Mouse (Mus musculus) lung, embryonic 15.5 days (tissue): ENCODE measurements around the gene Tmprss9. TPM values are rescaled to one million over a fixed set of nuclear protein-coding genes. Genes with fewer than 3 reads are reported as not detected.
A peak's percentile ranks its signal among the peaks of the same experiment; 100 is the strongest.
"Not testable (repeated sequence)": the region's sequence is repeated elsewhere in the genome, so short reads cannot be mapped to it uniquely, and the experiment has no call there.

Source experiments
- ATAC-seq: fragments of 200-750 bp; cut with Nextera tagmentation; 2 replicates; pipeline ENCODE4 v1.8.0; 2017; ENCODE audit warnings: moderate number of reproducible peaks, borderline replicate concordance; ENCODE audit not compliant: low FRiP score, low TSS enrichment; ENCODE audit errors: extremely low read depth
- H3K27ac ChIP-seq: fragments of 300-500 bp; sonication (generic); 2 replicates; pipeline ENCODE4 v1.5.1; 2015; ENCODE audit warnings: moderate library complexity, mild to moderate bottlenecking, inconsistent platforms
- H3K27me3 ChIP-seq: fragments of 300-500 bp; sonication (generic); 2 replicates; pipeline ENCODE4 v1.6.1; 2015; ENCODE audit warnings: inconsistent platforms
- H3K36me3 ChIP-seq: fragments of 300-500 bp; sonication (generic); 2 replicates; pipeline ENCODE4 v1.6.1; 2015; ENCODE audit warnings: inconsistent platforms
- H3K4me1 ChIP-seq: fragments of 300-500 bp; sonication (generic); 2 replicates; pipeline ENCODE4 v1.6.1; 2015; ENCODE audit warnings: inconsistent platforms
- H3K4me2 ChIP-seq: fragments of 300-500 bp; sonication (generic); 2 replicates; pipeline ENCODE4 v1.6.1; 2015; ENCODE audit warnings: inconsistent platforms, mild to moderate bottlenecking, moderate library complexity
- H3K4me3 ChIP-seq: fragments of 300-500 bp; sonication (generic); 2 replicates; pipeline ENCODE4 v1.5.1; 2015; ENCODE audit warnings: mild to moderate bottlenecking, inconsistent platforms
- H3K9ac ChIP-seq: fragments of 300-500 bp; sonication (generic); 2 replicates; pipeline ENCODE4 v1.6.1; 2015; ENCODE audit warnings: inconsistent platforms
- H3K9me3 ChIP-seq: fragments of 300-500 bp; sonication (generic); 2 replicates; pipeline ENCODE4 v1.6.1; 2016; ENCODE audit warnings: inconsistent platforms
- WGBS: fragments of 180-500 bp; shearing (Covaris S2); methylation state at CpG from one replicate; pipeline ENCODE4 v1.1.7; 2015; 5-methylcytosine and 5-hydroxymethylcytosine counted together
- polyA plus RNA-seq: library from polyadenylated mRNA; unstranded; fragments of >200 nt; fragmentation: Nextera tagmentation; extraction: Ambion mirVana; gene quantifications from 2 replicates; pipeline ENCODE4 v1.2.1, GENCODE M21; 2015

Tmprss9 gene
- not detected in 2 replicates for polyA plus RNA-seq

DNA sequence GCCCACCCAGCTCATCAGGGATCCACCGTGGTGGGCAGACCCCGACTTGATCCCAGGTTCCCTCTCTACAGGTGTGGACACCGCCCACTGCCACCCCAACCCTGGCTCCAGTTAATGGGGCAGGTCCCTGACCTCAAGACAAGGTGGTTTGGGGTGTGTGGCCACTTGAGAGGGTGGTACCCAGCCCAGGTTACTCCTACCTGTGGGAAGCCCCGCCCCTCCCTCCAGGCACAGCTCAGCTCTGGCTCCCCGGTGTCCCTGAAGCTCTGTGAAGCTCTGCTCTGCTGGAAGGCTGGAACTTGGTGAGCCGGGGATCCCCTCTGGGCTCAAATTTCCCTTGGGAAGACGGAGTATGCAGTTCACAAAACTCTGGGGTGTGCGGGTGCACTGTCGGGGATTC lies at the start of gene Tmprss9:
Gene Tmprss9, plus strand, starts transcription at position 268 of the 400 bp plus-strand sequence.
- Histone ChIP-seq H3K9me3 (no peaks in the 10 kb centered on the region), H3K36me3 (no peaks in the 10 kb centered on the region; the same call in 1 of the 2 replicates), H3K4me2 (no peak within 1 kb of the TSS), H3K9ac (no peak within 1 kb of the TSS), H3K4me1 (no peaks in the 10 kb centered on the region), H3K27ac (no peak within 1 kb of the TSS), H3K4me3 (no peak within 1 kb of the TSS), H3K27me3 (peaks cover 10% of the 10 kb centered on the region; the same call in 1 of the 2 replicates)
- WGBS = 21% methylated on average over 9 of the region's 9 CpGs
- ATAC-seq = no peak

DNA sequence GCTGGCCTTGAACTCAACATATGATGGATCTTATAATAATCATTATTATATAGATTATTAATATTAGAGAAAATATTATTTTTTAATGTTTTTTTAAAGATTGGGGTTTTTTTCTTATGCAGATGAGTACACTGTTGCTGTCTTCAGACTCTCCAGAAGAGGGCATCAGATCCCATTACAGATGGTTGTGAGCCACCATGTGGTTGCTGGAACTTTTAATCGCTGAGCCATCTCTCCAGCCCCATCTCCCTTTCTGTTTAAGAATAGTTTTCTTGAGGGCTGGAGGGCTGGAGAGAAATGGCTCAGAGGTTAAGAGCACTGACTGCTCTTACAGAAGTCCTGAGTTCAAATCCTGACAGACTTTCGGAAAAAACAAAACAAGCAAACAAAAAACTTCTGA lies 49.7 kb upstream of the Tmprss9 start:
- Histone ChIP-seq H3K36me3 (no peaks in the 10 kb centered on the region), H3K27ac (no peak overlapping the region), H3K9me3 (no peaks in the 10 kb centered on the region), H3K4me1 (0 out of 2 replicates have a peak, but pooled peaks cover 2% of the 10 kb centered on the region), H3K9ac (no peak overlapping the region), H3K4me2 (no peak overlapping the region), H3K4me3 (no peak overlapping the region), H3K27me3 (no peaks in the 10 kb centered on the region)
- ATAC-seq = no peak
- WGBS = 37% methylated on average over 2 of the region's 2 CpGs

- ATAC-seq = no peak
- H3K27ac ChIP-seq = no peak overlapping the region
- 0 out of 2 replicates have a peak, but pooled peaks cover 2% of the 10 kb centered on the region for H3K4me1 ChIP-seq
- no peaks in the 10 kb centered on the region for H3K9me3 ChIP-seq
- no peak overlapping the region for H3K4me3 ChIP-seq
- H3K27me3 ChIP-seq = no peaks in the 10 kb centered on the region
- 84% methylated on average over 5 of the region's 5 CpGs for WGBS
- no peak overlapping the region for H3K9ac ChIP-seq
- no peak overlapping the region for H3K4me2 ChIP-seq
- no peaks in the 10 kb centered on the region for H3K36me3 ChIP-seq
Measured at GRCm38 (mm10) chr10:80822528-80822927, 49.1 kb upstream of the Tmprss9 start.

GRCm38 (mm10) chr10:80823316-80823715 lies 48.3 kb upstream of the Tmprss9 start:
- H3K4me3 ChIP-seq = no peak overlapping the region
- H3K4me2 ChIP-seq = no peak overlapping the region
- ATAC-seq = no peak
- H3K9ac ChIP-seq = no peak overlapping the region
- no peak overlapping the region for H3K27ac ChIP-seq
- H3K36me3 ChIP-seq = no peaks in the 10 kb centered on the region
- H3K27me3 ChIP-seq = no peaks in the 10 kb centered on the region
- H3K4me1 ChIP-seq = peaks cover 9% of the 10 kb centered on the region
- no peaks in the 10 kb centered on the region for H3K9me3 ChIP-seq
- 81% methylated on average over 1 of the region's 1 CpGs for WGBS

DNA sequence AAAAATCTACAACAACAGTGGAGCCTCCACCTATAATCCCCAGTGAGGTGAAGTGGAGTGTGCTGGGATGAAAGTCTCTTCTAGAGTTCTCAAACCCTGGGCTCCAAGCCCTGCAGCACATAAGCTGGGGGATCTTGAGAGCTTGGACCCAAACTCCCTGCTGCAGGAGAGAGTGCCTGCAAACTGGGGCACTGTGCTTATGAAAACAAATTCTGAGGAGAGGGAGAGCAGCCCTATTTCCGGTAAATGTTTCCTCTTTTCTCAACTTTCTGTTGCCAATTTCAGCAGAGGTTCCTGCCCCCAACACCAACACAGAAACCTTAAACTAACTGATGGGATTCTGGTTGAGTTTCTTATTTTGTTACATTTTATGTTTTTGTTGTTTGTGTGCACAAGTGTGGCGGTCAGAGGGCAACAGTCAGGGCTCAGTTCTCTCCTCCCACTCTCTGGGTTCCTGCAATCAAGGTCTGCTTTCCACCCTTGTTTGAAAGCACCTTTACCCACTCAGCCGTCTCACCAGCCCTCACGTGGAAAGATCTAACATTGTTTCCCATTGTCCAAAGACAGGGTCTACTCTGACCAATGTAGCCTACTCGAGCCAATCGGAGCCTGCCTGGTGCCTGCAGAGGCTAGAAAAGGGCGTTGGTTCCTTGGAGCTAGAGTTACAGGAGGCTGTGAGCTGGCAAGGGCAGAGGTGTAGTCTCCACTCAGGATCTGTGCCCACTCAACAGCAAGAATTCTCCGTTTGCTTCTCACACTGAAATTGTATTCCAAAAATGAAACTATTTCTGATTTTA lies 47.6 kb upstream of the Tmprss9 start:
- H3K27me3 ChIP-seq = no peaks in the 10 kb centered on the region
- H3K36me3 ChIP-seq = peaks cover under 1% of the 10 kb centered on the region
- 58% methylated on average over 8 of the region's 8 CpGs for WGBS
- H3K9ac ChIP-seq = no peak overlapping the region
- H3K4me1 ChIP-seq = peaks cover 13% of the 10 kb centered on the region
- H3K4me3 ChIP-seq = no peak overlapping the region
- H3K27ac ChIP-seq = no peak overlapping the region
- ATAC-seq = no peak
- H3K9me3 ChIP-seq = no peaks in the 10 kb centered on the region
- H3K4me2 ChIP-seq = no peak overlapping the region

DNA sequence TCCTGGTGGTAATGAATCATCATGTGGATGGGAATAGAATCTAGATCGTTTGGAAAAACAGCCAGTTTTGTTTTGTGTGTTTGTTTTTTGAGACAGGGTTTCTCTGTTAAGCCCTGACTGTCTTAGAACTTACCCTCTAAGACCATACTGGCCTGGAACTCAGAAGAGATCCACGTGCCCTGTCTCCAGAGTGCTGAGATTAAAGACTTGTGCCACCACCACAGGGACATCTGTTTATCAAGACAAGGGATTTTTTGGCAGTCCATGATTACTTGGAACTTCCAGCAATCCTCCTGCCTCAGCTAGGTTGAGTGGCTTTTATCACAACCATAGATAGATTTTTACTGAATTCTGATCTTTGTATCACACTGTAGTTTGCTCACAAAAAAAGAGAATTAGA lies 46.8 kb upstream of the Tmprss9 start:
- Histone ChIP-seq H3K36me3 (peaks cover 8% of the 10 kb centered on the region), H3K4me1 (peaks cover 13% of the 10 kb centered on the region), H3K9ac (no peak overlapping the region), H3K9me3 (no peaks in the 10 kb centered on the region), H3K27me3 (no peaks in the 10 kb centered on the region), H3K4me3 (no peak overlapping the region), H3K27ac (no peak overlapping the region), H3K4me2 (no peak overlapping the region)
- WGBS = 59% methylated on average over 2 of the region's 2 CpGs
- no peak for ATAC-seq

DNA sequence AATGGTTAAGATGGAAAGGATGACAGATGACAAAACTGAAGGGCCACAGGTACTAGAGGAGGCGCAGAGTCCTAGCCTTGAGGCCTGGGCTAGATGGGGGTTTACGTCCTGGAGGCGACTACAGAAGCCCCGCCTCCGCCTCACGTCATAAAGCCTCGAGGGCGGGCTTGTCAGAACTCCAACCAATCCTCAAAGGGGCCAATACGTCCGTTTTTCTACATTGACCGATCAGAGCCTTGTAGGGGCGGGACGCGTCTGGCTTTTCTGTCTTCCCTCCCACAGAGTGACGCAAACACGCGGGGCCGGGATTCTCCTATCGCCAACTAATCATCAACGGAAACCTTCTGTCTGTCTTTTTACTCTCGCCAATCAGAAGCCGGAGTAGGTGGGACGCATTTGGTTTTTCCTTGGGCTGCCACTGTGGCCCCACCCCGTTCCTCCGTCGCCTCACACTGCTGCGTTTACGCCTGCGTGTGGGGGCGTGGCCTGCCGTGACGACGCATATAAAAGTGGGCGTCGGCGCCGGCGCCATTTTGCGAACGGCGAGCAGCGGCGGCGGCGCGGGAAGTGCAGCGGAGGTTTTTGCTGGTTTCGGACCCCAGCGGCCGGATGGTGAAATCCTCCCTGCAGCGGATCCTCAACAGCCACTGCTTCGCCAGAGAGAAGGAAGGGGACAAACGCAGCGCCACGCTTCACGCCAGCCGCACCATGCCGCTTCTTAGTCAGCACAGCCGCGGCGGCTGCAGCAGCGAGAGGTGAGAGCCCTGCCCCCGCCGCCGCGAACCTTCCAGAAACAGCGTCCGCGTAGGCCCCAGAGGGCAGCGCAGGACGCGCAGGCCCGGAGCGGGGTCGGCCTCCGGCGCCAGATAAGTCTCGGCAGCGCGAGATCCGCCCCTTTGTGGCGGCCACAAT lies 45.2 kb upstream of the Tmprss9 start, which contains the start of gene Oaz1:
Gene Oaz1, plus strand, starts transcription at position 506 of the 912 bp plus-strand sequence.
- WGBS = under 1% methylated on average over 82 of the region's 82 CpGs
- H3K9me3 ChIP-seq = no peaks in the 10 kb centered on the region
- no peaks in the 10 kb centered on the region for H3K27me3 ChIP-seq
- H3K4me1 ChIP-seq = peaks cover 29% of the 10 kb centered on the region
- H3K4me2 ChIP-seq = peak within 1 kb of the TSS; percentile 80
- peak within 1 kb of the TSS; percentile 77 for H3K4me3 ChIP-seq
- peak within 1 kb of the TSS; percentile 92 for H3K27ac ChIP-seq
- peak within 1 kb of the TSS; percentile 96 for H3K9ac ChIP-seq
- peaks cover 17% of the 10 kb centered on the region for H3K36me3 ChIP-seq
- ATAC-seq = peak; percentile 98

DNA sequence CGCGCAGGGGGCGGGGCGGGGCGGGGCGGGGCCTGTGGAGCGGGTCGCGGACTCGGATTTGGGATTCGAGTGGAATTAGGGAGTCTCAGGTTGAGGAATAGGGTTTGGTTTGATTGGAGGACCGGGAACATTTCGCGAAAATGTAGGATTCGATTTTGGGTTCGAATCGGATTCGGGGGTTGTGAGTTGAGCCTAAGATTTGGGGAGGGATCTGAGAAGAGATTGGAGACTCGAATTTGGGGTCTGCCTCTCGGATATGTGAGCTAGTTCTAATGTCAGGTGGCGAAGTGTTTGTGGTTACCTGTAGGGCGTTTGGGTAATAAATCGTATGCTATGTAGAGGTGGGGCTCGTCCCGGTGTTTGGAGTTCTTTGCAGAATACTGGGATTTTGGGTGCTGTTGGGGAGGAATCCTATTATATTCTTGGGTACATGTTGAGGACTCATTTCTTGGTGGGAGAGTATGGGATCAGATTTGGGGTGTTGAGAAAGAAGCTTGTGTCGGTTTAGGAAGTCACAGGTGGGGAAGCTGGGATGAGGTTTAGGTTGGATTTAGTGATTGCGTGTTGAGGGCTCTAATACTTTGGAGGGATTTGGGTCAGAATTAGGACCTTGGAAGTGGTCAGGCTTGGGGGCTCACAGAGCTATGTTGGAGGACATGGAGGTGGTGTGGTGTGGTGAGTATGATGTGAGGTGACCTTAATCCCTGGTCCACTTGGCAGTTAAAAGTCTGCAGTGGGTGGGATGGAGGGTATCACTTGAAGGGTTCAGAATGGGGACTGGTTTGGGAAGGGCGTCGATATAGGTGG lies 44.4 kb upstream of the Tmprss9 start:
- Histone ChIP-seq H3K36me3 (peaks cover 17% of the 10 kb centered on the region), H3K4me3 (peak overlapping the region; percentile 77), H3K9ac (peak overlapping the region; percentile 96), H3K27ac (peak overlapping the region; percentile 92), H3K4me1 (peaks cover 29% of the 10 kb centered on the region), H3K27me3 (no peaks in the 10 kb centered on the region), H3K9me3 (no peaks in the 10 kb centered on the region), H3K4me2 (peak overlapping the region; percentile 80)
- no peak for ATAC-seq
- 5% methylated on average over 29 of the region's 29 CpGs for WGBS

DNA sequence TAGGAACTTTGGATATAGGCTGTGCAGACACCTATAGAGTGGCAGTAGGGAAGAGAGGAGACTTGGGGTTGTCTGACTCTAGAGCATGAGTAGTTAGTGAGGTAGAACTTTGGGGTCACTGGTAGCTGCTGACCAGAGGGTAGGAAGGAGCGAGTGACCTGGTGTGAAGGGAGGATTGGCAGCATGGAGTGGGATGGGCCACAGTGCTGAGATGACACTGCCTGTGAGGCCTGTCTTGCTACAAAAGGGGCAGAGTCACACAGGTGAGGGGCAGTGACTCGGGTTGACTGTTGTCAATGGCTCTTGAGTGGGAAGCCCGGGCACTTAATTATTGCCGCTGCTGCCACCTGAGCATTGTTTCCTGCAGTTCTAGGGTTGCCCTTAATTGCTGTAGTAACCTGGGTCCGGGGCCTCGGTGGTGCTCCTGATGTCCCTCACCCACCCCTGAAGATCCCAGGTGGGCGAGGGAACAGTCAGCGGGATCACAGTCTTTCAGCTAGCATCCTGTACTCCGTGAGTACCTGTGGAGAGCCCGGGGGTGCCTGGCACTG lies 43.7 kb upstream of the Tmprss9 start:
- Histone ChIP-seq H3K4me2 (peak overlapping the region; percentile 80), H3K27me3 (peaks cover 2% of the 10 kb centered on the region; the same call in 1 of the 2 replicates), H3K36me3 (peaks cover 17% of the 10 kb centered on the region), H3K4me1 (peaks cover 29% of the 10 kb centered on the region), H3K27ac (no peak overlapping the region), H3K9ac (peak overlapping the region; percentile 96), H3K4me3 (peak overlapping the region; percentile 77), H3K9me3 (no peaks in the 10 kb centered on the region)
- ATAC-seq = no peak
- whole genome bisulfite sequencing = 61% methylated on average over 10 of the region's 10 CpGs

DNA sequence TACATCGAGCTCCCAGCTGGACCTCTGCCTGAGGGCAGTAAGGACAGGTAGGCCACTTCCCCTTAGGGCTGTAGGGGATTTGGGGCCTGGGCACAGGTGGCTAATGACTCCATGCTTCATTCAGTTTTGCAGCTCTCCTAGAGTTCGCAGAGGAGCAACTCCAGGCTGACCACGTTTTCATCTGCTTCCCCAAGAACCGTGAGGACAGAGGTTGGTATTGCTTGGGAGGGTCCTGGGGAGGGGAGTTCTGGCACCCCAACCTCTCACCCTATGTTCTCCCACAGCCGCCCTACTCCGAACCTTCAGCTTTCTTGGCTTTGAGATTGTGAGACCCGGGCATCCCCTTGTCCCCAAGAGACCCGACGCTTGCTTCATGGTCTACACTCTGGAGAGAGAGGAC lies 43.1 kb upstream of the Tmprss9 start:
- not testable (repeated sequence) for ATAC-seq, H3K9me3 ChIP-seq, H3K27ac ChIP-seq, H3K27me3 ChIP-seq, H3K9ac ChIP-seq
- peak overlapping the region; percentile 80 for H3K4me2 ChIP-seq
- H3K4me3 ChIP-seq = peak overlapping the region; percentile 77; the same call in 1 of the 2 replicates
- H3K36me3 ChIP-seq = peaks cover 17% of the 10 kb centered on the region
- H3K4me1 ChIP-seq = peaks cover 29% of the 10 kb centered on the region
- 70% methylated on average over 8 of the region's 9 CpGs for WGBS
